Mouse (Mus musculus) MEL (cell line): ENCODE results near the gene Tpd52l2. TPM values are rescaled to one million over a fixed set of nuclear protein-coding genes. Genes with fewer than 3 reads are reported as not detected.

Source experiments
- DNase-seq: peaks from one replicate; pipeline ENCODE4 v3.0.0; 2011; ENCODE audit warnings: low read depth, low spot score
- H3K27ac ChIP-seq: 2 replicates; pipeline ENCODE4 v1.5.1; 2012; ENCODE audit warnings: low read depth, mild to moderate bottlenecking, control low read depth, low read length, moderate library complexity; ENCODE audit not compliant: control insufficient read depth
- H3K27me3 ChIP-seq, 2 experiments: fragments of 150-350 bp in 1 of 2; sonication (generic) in 1 of 2; 2 replicates each; pipeline ENCODE4 v1.6.1; 2012; ENCODE audit warnings: low read length in 2 of 2, mild to moderate bottlenecking in 2 of 2, improper control_type of control experiment in 1 of 2, moderate library complexity in 1 of 2; ENCODE audit not compliant: insufficient read depth in 2 of 2, control insufficient read depth in 1 of 2
- H3K36me3 ChIP-seq, 2 experiments: 2 replicates each; pipeline ENCODE4 v1.6.1; 2012 to 2014; ENCODE audit warnings: low read length in 2 of 2, improper control_type of control experiment in 1 of 2, inconsistent platforms in 1 of 2, mild to moderate bottlenecking in 1 of 2; ENCODE audit not compliant: insufficient read depth in 2 of 2, control insufficient read depth in 1 of 2
- H3K4me1 ChIP-seq, 2 experiments: fragments of 150-350 bp in 1 of 2; sonication (generic) in 1 of 2; 2 replicates each; pipeline ENCODE4 v1.6.1; 2012; ENCODE audit warnings: low read length in 2 of 2, improper control_type of control experiment in 1 of 2, mild to moderate bottlenecking in 1 of 2; ENCODE audit not compliant: insufficient read depth in 2 of 2, control insufficient read depth in 1 of 2
- H3K4me3 ChIP-seq, 2 experiments: fragments of 150-350 bp in 1 of 2; sonication (generic) in 1 of 2; 2 replicates each; pipeline ENCODE4 v1.5.1; 2012; ENCODE audit warnings: low read depth in 2 of 2, low read length in 2 of 2, mild to moderate bottlenecking in 2 of 2, moderate library complexity in 2 of 2, control low read depth in 1 of 2, improper control_type of control experiment in 1 of 2; ENCODE audit not compliant: control insufficient read depth in 1 of 2, insufficient read depth in 1 of 2
- H3K79me2 ChIP-seq: 2 replicates; pipeline ENCODE4 v1.6.1; 2012; ENCODE audit warnings: mild to moderate bottlenecking, low read length, moderate library complexity; ENCODE audit not compliant: control insufficient read depth, poor library complexity, insufficient read depth
- H3K9ac ChIP-seq: 2 replicates; pipeline ENCODE4 v1.6.1; 2012; ENCODE audit warnings: low read depth, mild to moderate bottlenecking, control low read depth, low read length, moderate library complexity; ENCODE audit not compliant: control insufficient read depth, poor library complexity, severe bottlenecking
- H3K9me3 ChIP-seq: fragments of 150-350 bp; sonication (generic); replicated peaks from 2 replicates; pipeline ENCODE4 v1.6.1; 2012; ENCODE audit warnings: mild to moderate bottlenecking, low read length, improper control_type of control experiment, moderate library complexity; ENCODE audit not compliant: insufficient read depth
- CHD2 ChIP-seq: IDR thresholded peaks from 2 replicates; pipeline ENCODE4 v1.6.1; 2011; ENCODE audit warnings: low read length, improper control_type of control experiment
- CTCF ChIP-seq, 3 experiments: IDR thresholded peaks in 2 of 3; conservative IDR thresholded peaks in 1 of 3; 2 replicates each; pipeline ENCODE4 v1.5.1; 2011 to 2012; ENCODE audit warnings: low read length in 3 of 3, low read depth in 2 of 3, mild to moderate bottlenecking in 2 of 3, improper control_type of control experiment in 1 of 3, inconsistent platforms in 1 of 3, mixed read lengths in 1 of 3, moderate library complexity in 1 of 3; ENCODE audit not compliant: control insufficient read depth in 1 of 3, insufficient read depth in 1 of 3, poor library complexity in 1 of 3, severe bottlenecking in 1 of 3
- E2F4 ChIP-seq: IDR thresholded peaks from 2 replicates; pipeline ENCODE4 v1.6.1; 2011; ENCODE audit warnings: low read depth, low read length, improper control_type of control experiment, borderline replicate concordance
- EP300 ChIP-seq, 2 experiments: IDR thresholded peaks; 2 replicates each; pipeline ENCODE4 v1.6.1; 2011; ENCODE audit warnings: improper control_type of control experiment in 2 of 2, low read length in 2 of 2, low read depth in 1 of 2, mild to moderate bottlenecking in 1 of 2
- GABPA ChIP-seq: IDR thresholded peaks from 2 replicates; pipeline ENCODE4 v1.6.1; 2012; ENCODE audit warnings: low read depth, mild to moderate bottlenecking, inconsistent platforms, low read length, improper control_type of control experiment, moderate library complexity
- GATA1 ChIP-seq: IDR thresholded peaks from 2 replicates; pipeline ENCODE4 v1.6.1; 2011; ENCODE audit warnings: low read depth, low read length, improper control_type of control experiment
- HCFC1 ChIP-seq: IDR thresholded peaks from 2 replicates; pipeline ENCODE4 v1.6.1; 2012; ENCODE audit warnings: low read depth, mild to moderate bottlenecking, inconsistent platforms, low read length, improper control_type of control experiment, moderate library complexity
- MEF2A ChIP-seq: IDR thresholded peaks from 2 replicates; pipeline ENCODE4 v1.6.1; 2014; ENCODE audit warnings: low read depth, mild to moderate bottlenecking, inconsistent platforms, low read length, improper control_type of control experiment; ENCODE audit not compliant: poor library complexity, insufficient replicate concordance, severe bottlenecking; ENCODE audit errors: extremely low read depth
- NELFE ChIP-seq: IDR thresholded peaks from 2 replicates; pipeline ENCODE4 v1.6.1; 2011; ENCODE audit warnings: low read depth, low read length, improper control_type of control experiment
- NRF1 ChIP-seq: IDR thresholded peaks from 2 replicates; pipeline ENCODE4 v1.6.1; 2014; ENCODE audit warnings: low read depth, mild to moderate bottlenecking, inconsistent platforms, low read length, improper control_type of control experiment, moderate library complexity; ENCODE audit not compliant: poor library complexity, insufficient read depth, severe bottlenecking
- POLR2A ChIP-seq, 2 experiments: IDR thresholded peaks; 2 replicates each; pipeline ENCODE4 v1.6.1; 2011 to 2012; ENCODE audit warnings: low read length in 2 of 2, mild to moderate bottlenecking in 2 of 2, control low read depth in 1 of 2, improper control_type of control experiment in 1 of 2, low read depth in 1 of 2, moderate library complexity in 1 of 2; ENCODE audit not compliant: control insufficient read depth in 1 of 2, insufficient read depth in 1 of 2, poor library complexity in 1 of 2
- POLR2AphosphoS2 ChIP-seq: IDR thresholded peaks from 2 replicates; pipeline ENCODE4 v1.6.1; 2011; ENCODE audit warnings: low read length, improper control_type of control experiment
- POLR2AphosphoS5 ChIP-seq: IDR thresholded peaks from 2 replicates; pipeline ENCODE4 v1.6.1; 2012; ENCODE audit warnings: low read depth, borderline replicate concordance, mild to moderate bottlenecking, inconsistent platforms, low read length, moderate library complexity, mixed read lengths
- RAD21 ChIP-seq: IDR thresholded peaks from 2 replicates; pipeline ENCODE4 v1.6.1; 2011; ENCODE audit warnings: mild to moderate bottlenecking, low read depth, low read length, improper control_type of control experiment
- SIN3A ChIP-seq: IDR thresholded peaks from 2 replicates; pipeline ENCODE4 v1.6.1; 2012; ENCODE audit warnings: low read length, improper control_type of control experiment, inconsistent platforms
- SMC3 ChIP-seq: IDR thresholded peaks from 2 replicates; pipeline ENCODE4 v1.6.1; 2011; ENCODE audit warnings: low read depth, low read length, improper control_type of control experiment
- TBP ChIP-seq: IDR thresholded peaks from 2 replicates; pipeline ENCODE4 v1.8.0; 2011; ENCODE audit warnings: low read depth, low read length, improper control_type of control experiment
- UBTF ChIP-seq: IDR thresholded peaks from 2 replicates; pipeline ENCODE4 v1.6.1; 2012; ENCODE audit warnings: low read depth, mild to moderate bottlenecking, inconsistent platforms, low read length, improper control_type of control experiment, moderate library complexity, borderline replicate concordance; ENCODE audit not compliant: insufficient read depth
- ZC3H11A ChIP-seq: IDR thresholded peaks from 2 replicates; pipeline ENCODE4 v1.6.1; 2012; ENCODE audit warnings: low read depth, mild to moderate bottlenecking, inconsistent platforms, low read length, improper control_type of control experiment
- ZMIZ1 ChIP-seq: IDR thresholded peaks from 2 replicates; pipeline ENCODE4 v1.6.1; 2012; ENCODE audit warnings: low read depth, mild to moderate bottlenecking, inconsistent platforms, low read length, improper control_type of control experiment, moderate library complexity
- polyA plus RNA-seq, 2 experiments: library from polyadenylated mRNA; stranded (reverse) in 1 of 2; unstranded in 1 of 2; fragments of >175 nt in 1 of 2; fragments of >200 nt in 1 of 2; gene quantifications; 2 replicates each; pipeline versions ENCODE4 v1.2.1 to v1.2.4; 2012; ENCODE audit warnings: low replicate concordance in 2 of 2, low read depth in 1 of 2; ENCODE audit not compliant: insufficient read length in 2 of 2, insufficient read depth in 1 of 2, missing spikeins in 1 of 2
- total RNA-seq: library from RNA; depleted of rRNA; stranded (reverse); fragments of 300-350 nt; gene quantifications from 2 replicates; pipeline ENCODE4 v1.2.3, GENCODE M21; 2012

Gene Tpd52l2
- total and polyA plus RNA-seq, 3 experiments = 99.5 to 119 TPM; not detected in 1

GRCm38 (mm10) chr2:181483562-181484318 lies 13.2 kb upstream of the Tpd52l2 start:
- H3K9me3 ChIP-seq = no peaks in the 10 kb centered on the region
- peaks cover 0 to 3% of the 10 kb centered on the region in 2 experiments; a peak in 2 of 4 replicates for H3K36me3 ChIP-seq
- H3K79me2 ChIP-seq = no peaks in the 10 kb centered on the region
- H3K9ac ChIP-seq = peak overlapping the region; percentile 44; the same call in 1 of the 2 replicates
- no peak overlapping the region for H3K27ac ChIP-seq
- TF ChIP-seq SMC3 (0 out of 2 replicates have a peak, but pooled peaks have one; percentile 7), NRF1 (no peak), HCFC1 (no peak), SIN3A (no peak), RAD21 (peak; percentile 7), CTCF (IDR thresholded peaks at IDR 0.05 in 2 of 3, conservative IDR thresholded peaks at IDR 0.05 in 1 of 3; ENCODE audit: control insufficient read depth in 1 of 3, insufficient read depth in 1 of 3, low read depth in 2 of 3, low read length in 3 of 3, poor library complexity in 1 of 3, severe bottlenecking in 1 of 3) (peak in 2 of 3 experiments; percentile 24 to 33; a peak in 3 of 6 replicates), GATA1 (no peak)
- H3K27me3 ChIP-seq = peaks cover 14 to 35% of the 10 kb centered on the region in 2 experiments
- DNase-seq = peak; percentile 56
- peaks cover 0 to 3% of the 10 kb centered on the region in 2 experiments; a peak in 1 of 4 replicates for H3K4me1 ChIP-seq
- H3K4me3 ChIP-seq = peak overlapping the region; percentile 31 to 36; a peak in 3 of 4 replicates

DNA sequence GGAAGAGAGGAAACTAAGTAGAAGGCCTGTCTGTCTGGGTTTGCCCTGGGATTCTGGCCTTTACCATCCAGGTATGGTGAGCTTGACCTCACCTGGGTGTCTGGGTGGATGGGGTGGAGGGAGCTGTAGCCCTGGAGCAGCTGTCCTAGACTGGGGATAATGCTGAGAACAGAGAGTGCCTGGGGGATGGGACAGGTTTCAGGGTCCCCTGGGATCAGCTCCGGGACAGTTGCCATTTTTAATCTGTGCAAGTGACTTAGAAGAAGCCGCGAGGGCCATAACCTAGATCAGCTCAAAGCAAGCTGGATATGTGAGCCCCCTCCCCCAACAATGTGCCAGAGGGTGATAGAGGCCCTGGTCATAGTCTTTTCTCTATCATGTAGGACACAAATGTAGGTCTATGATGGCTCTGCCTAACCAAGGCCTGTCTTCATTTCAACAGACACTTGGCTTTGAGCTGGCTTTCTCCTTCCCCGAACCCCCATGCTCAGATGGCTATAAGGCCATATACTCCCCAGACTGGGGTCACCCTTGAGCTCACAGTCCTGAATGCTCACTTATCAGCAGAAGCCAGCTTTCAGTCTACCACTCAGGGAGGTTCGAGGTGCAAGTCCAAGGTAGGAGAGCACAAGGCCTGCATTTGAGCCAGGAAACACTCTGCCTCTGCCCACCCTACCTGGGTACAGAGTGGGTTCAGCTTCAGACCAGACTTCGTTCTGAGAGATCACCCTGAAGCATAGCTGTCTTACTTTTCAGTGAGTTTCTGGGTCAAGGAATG lies 12.3 kb upstream of the Tpd52l2 start:
- Histone ChIP-seq H3K36me3 (peaks cover 0 to 3% of the 10 kb centered on the region in 2 experiments; a peak in 2 of 4 replicates), H3K27me3 (peaks cover 16 to 36% of the 10 kb centered on the region in 2 experiments), H3K79me2 (no peaks in the 10 kb centered on the region), H3K4me3 (no peak overlapping the region), H3K4me1 (peaks cover 0 to 3% of the 10 kb centered on the region in 2 experiments; a peak in 1 of 4 replicates), H3K27ac (no peak overlapping the region), H3K9me3 (no peaks in the 10 kb centered on the region), H3K9ac (no peak overlapping the region)
- DNase-seq = no peak
- TF ChIP-seq ZC3H11A (no peak), UBTF (no peak), POLR2A (IDR thresholded peaks at IDR 0.05; ENCODE audit: control insufficient read depth in 1 of 2, insufficient read depth in 1 of 2, low read depth in 1 of 2, low read length in 2 of 2, poor library complexity in 1 of 2) (no peak), E2F4 (no peak), GABPA (no peak), POLR2AphosphoS5 (no peak), CHD2 (no peak), EP300 (IDR thresholded peaks at IDR 0.05; ENCODE audit: low read depth in 1 of 2, low read length in 2 of 2) (no peak), NRF1 (no peak), ZMIZ1 (no peak), GATA1 (no peak), SMC3 (no peak), POLR2AphosphoS2 (no peak), NELFE (no peak), MEF2A (no peak), TBP (no peak), RAD21 (no peak)
